Mouse (Mus musculus) heart, postnatal 0 days (tissue): ENCODE measurements around the gene Chrm4.

Experiments used
- CTCF ChIP-seq: IDR thresholded peaks from 2 replicates; pipeline ENCODE4 v1.5.1; 2016; ENCODE audit warnings: antibody characterized with exemption, control low read depth, low read depth
- EP300 ChIP-seq: IDR thresholded peaks from 2 replicates; pipeline ENCODE4 v1.6.1; 2016; ENCODE audit warnings: antibody characterized with exemption, low read depth

- TF ChIP-seq CTCF, result no peak
- no peak for TF ChIP-seq EP300
These were observed 42.4 kb upstream of the Chrm4 start for GRCm38 (mm10) chr2:91884616-91885015.
